Comparison of ENCODE assay signal across 9 mouse cellular contexts in genomic region chr13:42174827-42175420, GRCm38 (mm10).
DNase-seq lines count a peak whose midpoint lies in the region; ATAC-seq lines count a peak whose summit lies in the region.
"Had no signal": no experiment of that assay in that cellular context is flagged by ENCODE, and none has a peak within 500 bp of the region (broad histone marks: within the 10 kb centered on the region; RNA-seq: fewer than 3 reads in every experiment).

No protein-coding gene starts in this region.

- H3K27me3 ChIP-seq in heart, embryonic 13.5 days (replicated peaks): no peaks in the 10 kb centered on the region
- no peaks in the 10 kb centered on the region for H3K27me3 ChIP-seq in forebrain, embryonic 13.5 days
- H3K27me3 ChIP-seq: megakaryocyte, embryonic 14.5 days had no signal

- no peak overlapping the region for H3K9ac ChIP-seq in heart, embryonic 13.5 days
- no peak overlapping the region for H3K9ac ChIP-seq in forebrain, embryonic 13.5 days

- WGBS in heart, embryonic 13.5 days: 33% methylated on average over 3 of the region's 3 CpGs
- WGBS in forebrain, embryonic 13.5 days: 15% methylated on average over 3 of the region's 3 CpGs

- peaks cover 55% of the 10 kb centered on the region for H3K36me3 ChIP-seq in heart, embryonic 13.5 days
- peaks cover 33% of the 10 kb centered on the region for H3K36me3 ChIP-seq in forebrain, embryonic 13.5 days (ENCODE audit: poor library complexity, severe bottlenecking)

- peak; percentile 86 for ATAC-seq in frontal cortex, adult (ENCODE audit: low TSS enrichment)
- no peak for ATAC-seq in heart, embryonic 13.5 days (ENCODE audit: extremely low read depth, insufficient number of reproducible peaks, low FRiP score, low TSS enrichment)
- no peak for ATAC-seq in forebrain, embryonic 13.5 days

- peak overlapping the region; percentile 53 for H3K27ac ChIP-seq in heart, embryonic 13.5 days (replicated peaks)
- H3K27ac ChIP-seq in forebrain, embryonic 13.5 days: no peak overlapping the region

- no peak overlapping the region for H3K4me3 ChIP-seq in heart, embryonic 13.5 days
- no peak overlapping the region for H3K4me3 ChIP-seq in forebrain, embryonic 13.5 days
- H3K4me3 ChIP-seq: megakaryocyte, embryonic 14.5 days had no signal

- no peak for DNase-seq in frontal cortex, postnatal 10 days (ENCODE audit: low spot score in 2 of 2)
- peak; percentile 53 for DNase-seq in ovary, postnatal 36 days (ENCODE audit: low spot score)
- DNase-seq in ovary, adult 18-20 months (ENCODE audit: low spot score): no peak
- peak; percentile 61 for DNase-seq in lung, postnatal 10 days
- DNase-seq in spleen, adult 12 weeks (ENCODE audit: low spot score): no peak

- no peak overlapping the region for H3K4me2 ChIP-seq in heart, embryonic 13.5 days
- no peak overlapping the region for H3K4me2 ChIP-seq in forebrain, embryonic 13.5 days

- peaks cover 23% of the 10 kb centered on the region for H3K4me1 ChIP-seq in heart, embryonic 13.5 days
- H3K4me1 ChIP-seq in forebrain, embryonic 13.5 days: peaks cover 9% of the 10 kb centered on the region; the same call in 1 of the 2 replicates

- H3K9me3 ChIP-seq in heart, embryonic 13.5 days: no peaks in the 10 kb centered on the region
- H3K9me3 ChIP-seq in forebrain, embryonic 13.5 days (replicated peaks): no peaks in the 10 kb centered on the region
- H3K9me3 ChIP-seq: megakaryocyte, embryonic 14.5 days had no signal

Comparison
In these comparisons a context has a peak if more than half of its experiments do, and no peak if none do; other contexts are left out.
1. DNase-seq: peak in ovary, postnatal 36 days (single experiment) and lung, postnatal 10 days (single experiment); none in frontal cortex, postnatal 10 days (0 of 2), ovary, adult 18-20 months (single experiment) and spleen, adult 12 weeks (single experiment).